Mouse (Mus musculus) heart, adult 2 months (tissue): ENCODE measurements around the gene Bclaf1.

Source experiments
- CTCF ChIP-seq: fragments of 200-600 bp; IDR thresholded peaks from 2 replicates; pipeline ENCODE4 v1.8.1; 2022; ENCODE audit warnings: antibody characterized with exemption, mild to moderate bottlenecking, moderate library complexity
- POLR2A ChIP-seq: fragments of 200-500 bp; IDR thresholded peaks from 2 replicates; pipeline ENCODE4 v1.6.1; 2011; ENCODE audit warnings: mild to moderate bottlenecking, low read depth, low read length, control low read depth; ENCODE audit not compliant: insufficient read depth

DNA sequence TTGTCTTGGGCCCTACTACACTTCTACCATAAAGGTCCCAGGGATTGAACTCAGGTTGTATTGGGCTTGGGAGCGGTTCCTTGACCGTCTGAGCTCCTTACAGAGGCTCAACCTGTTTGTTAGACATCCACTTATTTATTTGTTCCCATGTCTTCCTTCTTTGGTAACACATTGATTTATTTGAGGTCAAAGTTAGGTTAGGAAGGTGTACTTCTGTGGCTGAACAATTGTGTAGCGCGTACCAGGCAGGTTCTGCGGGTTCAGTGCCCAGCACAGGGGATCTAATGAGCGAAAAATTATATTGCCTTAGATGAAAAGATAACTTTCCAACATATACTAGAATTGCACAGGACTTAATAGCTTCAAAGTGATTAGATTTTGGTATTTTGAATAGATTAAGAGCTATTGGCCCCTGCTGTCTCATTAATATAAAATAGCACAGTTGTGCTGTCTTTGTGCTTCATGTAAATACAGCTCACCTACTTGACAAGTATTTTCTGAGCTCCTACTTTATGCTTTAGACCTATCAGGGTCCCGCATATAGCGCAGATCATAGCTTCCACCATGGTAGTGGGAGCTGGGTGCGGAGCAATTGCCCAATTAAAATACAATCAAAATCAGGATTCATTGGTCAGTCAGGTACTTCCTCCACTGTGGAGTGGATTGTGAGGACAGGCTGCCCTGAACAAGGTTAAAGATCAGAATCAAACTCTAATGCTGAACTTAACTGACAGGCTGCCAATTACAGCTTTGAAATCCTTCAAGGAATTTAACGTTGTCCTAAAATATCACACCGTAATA is 1.1 kb upstream of the Bclaf1 start:
- TF ChIP-seq POLR2A (no peak), CTCF (no peak)
